Mouse (Mus musculus): ENCODE measurements around the gene Mettl5. TPM values are rescaled to one million over a fixed set of nuclear protein-coding genes. Genes with fewer than 3 reads are reported as not detected.

Mettl5 gene
- polyA plus RNA-seq (2014; fragmentation: Illumina TruSeq; extraction: RNeasy Lipid Tissue Mini Kit (QIAGEN cat#74804); ENCODE audit: low read depth, low replicate concordance): 21.0 TPM

GRCm38 (mm10) chr2:69885451-69886305 is at the start of gene Mettl5:
Gene Mettl5, minus strand, starts transcription at chr2:69885615.

GRCm38 (mm10) chr2:69897039-69897617 is 11.7 kb upstream of the Mettl5 start, which contains the start of gene Ubr3:
Gene Ubr3, plus strand, starts transcription at chr2:69897246.

GRCm38 (mm10) chr2:69861485-69862091 is 23.8 kb downstream of the Mettl5 start, which contains the start of gene Ssb:
Gene Ssb, plus strand, starts transcription at chr2:69861562.

GRCm38 (mm10) chr2:69821711-69822110 is 63.7 kb downstream of the Mettl5 start, which contains the start of gene Klhl23:
Gene Klhl23, plus strand, starts transcription at chr2:69821944.

Other genes starting within 250 kb of the Mettl5 start
- 15.2 TPM for gene Bbs5, start 238.4 kb downstream of the Mettl5 start, polyA plus RNA-seq (2014; fragmentation: Illumina TruSeq; extraction: RNeasy Lipid Tissue Mini Kit (QIAGEN cat#74804); ENCODE audit: low read depth, low replicate concordance)
- 0.42 TPM for gene Klhl41, start 215.5 kb downstream of the Mettl5 start, polyA plus RNA-seq (2014; fragmentation: Illumina TruSeq; extraction: RNeasy Lipid Tissue Mini Kit (QIAGEN cat#74804); ENCODE audit: low read depth, low replicate concordance)
- 11.1 TPM for gene Fastkd1, start 172.1 kb downstream of the Mettl5 start, polyA plus RNA-seq (2014; fragmentation: Illumina TruSeq; extraction: RNeasy Lipid Tissue Mini Kit (QIAGEN cat#74804); ENCODE audit: low read depth, low replicate concordance)
- gene Ppig, start 163.1 kb downstream of the Mettl5 start, polyA plus RNA-seq (2014; fragmentation: Illumina TruSeq; extraction: RNeasy Lipid Tissue Mini Kit (QIAGEN cat#74804); ENCODE audit: low read depth, low replicate concordance): 28.4 TPM
- gene Ccdc173, start 96.0 kb downstream of the Mettl5 start, polyA plus RNA-seq (2014; fragmentation: Illumina TruSeq; extraction: RNeasy Lipid Tissue Mini Kit (QIAGEN cat#74804); ENCODE audit: low read depth, low replicate concordance): 5.8 TPM
- gene Phospho2, start 96.0 kb downstream of the Mettl5 start, polyA plus RNA-seq (2014; fragmentation: Illumina TruSeq; extraction: RNeasy Lipid Tissue Mini Kit (QIAGEN cat#74804); ENCODE audit: low read depth, low replicate concordance): 27.0 TPM
- 22.6 TPM for gene Klhl23, start 63.7 kb downstream of the Mettl5 start, polyA plus RNA-seq (2014; fragmentation: Illumina TruSeq; extraction: RNeasy Lipid Tissue Mini Kit (QIAGEN cat#74804); ENCODE audit: low read depth, low replicate concordance)
- gene Ssb, start 24.1 kb downstream of the Mettl5 start, polyA plus RNA-seq (2014; fragmentation: Illumina TruSeq; extraction: RNeasy Lipid Tissue Mini Kit (QIAGEN cat#74804); ENCODE audit: low read depth, low replicate concordance): 98.9 TPM
- gene Ubr3, start 11.6 kb upstream of the Mettl5 start, polyA plus RNA-seq (2014; fragmentation: Illumina TruSeq; extraction: RNeasy Lipid Tissue Mini Kit (QIAGEN cat#74804); ENCODE audit: low read depth, low replicate concordance): 38.9 TPM
- 40.9 TPM for gene Myo3b, start 153.5 kb upstream of the Mettl5 start, polyA plus RNA-seq (2014; fragmentation: Illumina TruSeq; extraction: RNeasy Lipid Tissue Mini Kit (QIAGEN cat#74804); ENCODE audit: low read depth, low replicate concordance)